Mouse (Mus musculus): ENCODE measurements around the gene Bdh1.

GRCm38 (mm10) chr16:31471994-31472393 lies 49.9 kb downstream of the Bdh1 start:
- no peak for TF ChIP-seq CTCF (IDR thresholded peaks at IDR 0.05)
- TF ChIP-seq EP300 (IDR thresholded peaks at IDR 0.05): no peak

Measured in lung, postnatal 0 days (tissue).